Mouse (Mus musculus) CH12.LX (cell line): Measurements from ENCODE around the gene Serpinb6c.

Experiments used
- CTCF ChIP-seq, 2 experiments: IDR thresholded peaks in 1 of 2; conservative IDR thresholded peaks in 1 of 2; 2 replicates each; pipeline ENCODE4 v1.5.1; 2011 to 2012; ENCODE audit warnings: low read depth in 2 of 2, low read length in 2 of 2, improper control_type of control experiment in 1 of 2, inconsistent platforms in 1 of 2, mild to moderate bottlenecking in 1 of 2, moderate library complexity in 1 of 2
- GABPA ChIP-seq: IDR thresholded peaks from 2 replicates; pipeline ENCODE4 v1.6.1; 2012; ENCODE audit warnings: low read depth, low read length, improper control_type of control experiment, inconsistent platforms; ENCODE audit not compliant: insufficient replicate concordance
- HCFC1 ChIP-seq: IDR thresholded peaks from 2 replicates; pipeline ENCODE4 v1.6.1; 2012; ENCODE audit warnings: low read depth, mild to moderate bottlenecking, inconsistent platforms, low read length, improper control_type of control experiment
- MAZ ChIP-seq: IDR thresholded peaks from 2 replicates; pipeline ENCODE4 v1.6.1; 2012; ENCODE audit warnings: low read depth, mild to moderate bottlenecking, inconsistent platforms, low read length, improper control_type of control experiment, moderate library complexity
- MEF2A ChIP-seq: IDR thresholded peaks from 2 replicates; pipeline ENCODE4 v1.6.1; 2014; ENCODE audit warnings: low read depth, mild to moderate bottlenecking, inconsistent platforms, low read length, improper control_type of control experiment, borderline replicate concordance
- PAX5 ChIP-seq: IDR thresholded peaks from 2 replicates; pipeline ENCODE4 v1.6.1; 2012; ENCODE audit warnings: low read length, inconsistent platforms, mixed read lengths
- POLR2A ChIP-seq: IDR thresholded peaks from 2 replicates; pipeline ENCODE4 v1.6.1; 2011; ENCODE audit warnings: low read depth, mild to moderate bottlenecking, improper control_type of control experiment, low read length
- SMC3 ChIP-seq: IDR thresholded peaks from 2 replicates; pipeline ENCODE4 v1.6.1; 2011; ENCODE audit warnings: low read depth, low read length, improper control_type of control experiment
- TCF12 ChIP-seq: IDR thresholded peaks from 2 replicates; pipeline ENCODE4 v1.6.1; 2014; ENCODE audit warnings: low read depth, mild to moderate bottlenecking, inconsistent platforms, low read length, improper control_type of control experiment
- USF1 ChIP-seq: IDR thresholded peaks from 2 replicates; pipeline ENCODE4 v1.6.1; 2014; ENCODE audit warnings: low read depth, mild to moderate bottlenecking, inconsistent platforms, low read length, improper control_type of control experiment
- USF2 ChIP-seq: conservative IDR thresholded peaks from 2 replicates; pipeline ENCODE4 v1.6.1; 2011; ENCODE audit warnings: low read depth, low read length, improper control_type of control experiment
- ZKSCAN1 ChIP-seq: IDR thresholded peaks from 2 replicates; pipeline ENCODE4 v1.6.1; 2012; ENCODE audit warnings: low read depth, inconsistent platforms, low read length, improper control_type of control experiment, borderline replicate concordance

- no peak for TF ChIP-seq CTCF (conservative IDR thresholded peaks at IDR 0.05 in 1 of 2, IDR thresholded peaks at IDR 0.05 in 1 of 2; ENCODE audit: low read depth in 2 of 2, low read length in 2 of 2)
- TF ChIP-seq GABPA = no peak
- TF ChIP-seq ZKSCAN1 = no peak
- no peak for TF ChIP-seq USF1
- no peak for TF ChIP-seq TCF12
- TF ChIP-seq POLR2A = no peak
- TF ChIP-seq MEF2A = no peak
- no peak for TF ChIP-seq PAX5
- no peak for TF ChIP-seq USF2
- TF ChIP-seq SMC3 = no peak
- TF ChIP-seq MAZ = no peak
- no peak for TF ChIP-seq HCFC1
Measured at GRCm38 (mm10) chr13:33905176-33905954, at the start of gene Serpinb6c.
